Mouse (Mus musculus) heart, embryonic 14.5 days (tissue): ENCODE results near the gene Jmjd4. TPM values are rescaled to one million over a fixed set of nuclear protein-coding genes. Genes with fewer than 3 reads are reported as not detected.

Experiments
- ATAC-seq: fragments of 200-750 bp; cut with Nextera tagmentation; 2 replicates; pipeline ENCODE4 v1.8.0; 2017; ENCODE audit warnings: low read depth, moderate TSS enrichment; ENCODE audit not compliant: insufficient number of reproducible peaks, insufficient read depth, low FRiP score
- H3K27ac ChIP-seq, 2 experiments: fragments of 200-500 bp in 1 of 2; fragments of 300-500 bp in 1 of 2; sonication (generic) in 1 of 2; replicated peaks in 1 of 2; 2 replicates each; pipeline ENCODE4 v1.5.1; 2012 to 2014; ENCODE audit warnings: low read depth in 2 of 2, low read length in 2 of 2, control low read depth in 1 of 2, mild to moderate bottlenecking in 1 of 2, mixed read lengths in 1 of 2; ENCODE audit not compliant: control insufficient read depth in 1 of 2, insufficient read depth in 1 of 2
- H3K27me3 ChIP-seq: fragments of 300-500 bp; sonication (generic); 2 replicates; pipeline ENCODE4 v1.6.1; 2014; ENCODE audit warnings: mild to moderate bottlenecking, low read length, control low read depth; ENCODE audit not compliant: control insufficient read depth, insufficient read depth
- H3K36me3 ChIP-seq: fragments of 300-500 bp; sonication (generic); 2 replicates; pipeline ENCODE4 v1.6.1; 2014; ENCODE audit warnings: mild to moderate bottlenecking, control low read depth, low read length, mixed read lengths; ENCODE audit not compliant: control insufficient read depth, insufficient read depth
- H3K4me1 ChIP-seq, 2 experiments: fragments of 200-500 bp in 1 of 2; fragments of 300-500 bp in 1 of 2; sonication (generic) in 1 of 2; 2 replicates each; pipeline ENCODE4 v1.6.1; 2012 to 2014; ENCODE audit warnings: low read length in 2 of 2, control low read depth in 1 of 2, mixed read lengths in 1 of 2; ENCODE audit not compliant: control insufficient read depth in 2 of 2, insufficient read depth in 2 of 2
- H3K4me2 ChIP-seq: fragments of 300-500 bp; sonication (generic); 2 replicates; pipeline ENCODE4 v1.6.1; 2014; ENCODE audit warnings: mild to moderate bottlenecking, low read length
- H3K4me3 ChIP-seq, 2 experiments: fragments of 200-500 bp in 1 of 2; fragments of 300-500 bp in 1 of 2; sonication (generic) in 1 of 2; 2 replicates each; pipeline ENCODE4 v1.5.1; 2012 to 2014; ENCODE audit warnings: low read length in 2 of 2, mild to moderate bottlenecking in 2 of 2, control low read depth in 1 of 2, low read depth in 1 of 2, moderate library complexity in 1 of 2; ENCODE audit not compliant: control insufficient read depth in 1 of 2, insufficient read depth in 1 of 2
- H3K9ac ChIP-seq: fragments of 300-500 bp; sonication (generic); 2 replicates; pipeline ENCODE4 v1.6.1; 2014; ENCODE audit warnings: mild to moderate bottlenecking, low read length
- H3K9me3 ChIP-seq: fragments of 300-500 bp; sonication (generic); 2 replicates; pipeline ENCODE4 v1.6.1; 2016; ENCODE audit warnings: low read length, control low read depth; ENCODE audit not compliant: control insufficient read depth
- WGBS: fragments of 180-500 bp; shearing (Covaris S2); extraction: QIAGEN DNeasy Blood & Tissue Kit; methylation state at CpG from one replicate; pipeline ENCODE4 v1.1.7; 2014; 5-methylcytosine and 5-hydroxymethylcytosine counted together
- polyA plus RNA-seq: library from polyadenylated mRNA; unstranded; fragments of >200 nt; fragmentation: Nextera tagmentation; extraction: Ambion mirVana; gene quantifications from 2 replicates; pipeline ENCODE4 v1.2.1, GENCODE M21; 2014

The Jmjd4 gene
- polyA plus RNA-seq, 1 experiment from 2014 or later = 11.4 TPM

GRCm38 (mm10) chr11:59471413-59472325 is 21.8 kb downstream of the Jmjd4 start:
- H3K27me3 ChIP-seq = no peaks in the 10 kb centered on the region
- H3K9me3 ChIP-seq = no peaks in the 10 kb centered on the region
- no peaks in the 10 kb centered on the region for H3K36me3 ChIP-seq
- H3K4me2 ChIP-seq = peak overlapping the region; percentile 95
- peaks cover 6 to 10% of the 10 kb centered on the region in 2 experiments for H3K4me1 ChIP-seq
- WGBS = 6% methylated on average over 37 of the region's 37 CpGs
- H3K27ac ChIP-seq = peak overlapping the region; percentile 79 to 93
- H3K4me3 ChIP-seq = peak overlapping the region; percentile 67 to 99
- peak overlapping the region; percentile 85 for H3K9ac ChIP-seq
- ATAC-seq = peak; percentile 54; the same call in 1 of the 2 replicates

DNA sequence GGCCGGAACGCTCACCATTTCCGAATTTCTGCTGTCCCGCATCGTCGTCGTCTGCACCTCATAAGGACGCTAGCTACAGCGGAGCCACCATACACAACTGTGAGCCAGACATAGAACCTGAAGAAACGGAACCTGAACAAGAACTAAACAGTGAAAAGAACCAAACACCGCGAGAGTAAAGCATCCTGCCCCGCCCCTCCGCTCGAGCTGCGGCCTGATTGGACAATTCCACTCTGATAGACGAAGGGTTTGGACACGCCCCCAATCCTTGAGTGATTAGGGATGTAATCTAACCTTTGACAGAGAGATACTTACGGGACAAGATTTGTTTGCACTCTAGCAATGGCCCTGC is 22.5 kb downstream of the Jmjd4 start, which contains the start of gene Zfp867:
Zfp867 (minus strand) TSS at position 149 of the 352 bp plus-strand sequence.
- peak within 1 kb of the TSS; percentile 95 for H3K4me2 ChIP-seq
- under 1% methylated on average over 19 of the region's 19 CpGs for WGBS
- H3K9ac ChIP-seq = peak within 1 kb of the TSS; percentile 85
- no peaks in the 10 kb centered on the region for H3K9me3 ChIP-seq
- peak; percentile 75; the same call in 1 of the 2 replicates for ATAC-seq
- no peaks in the 10 kb centered on the region for H3K36me3 ChIP-seq
- peak within 1 kb of the TSS; percentile 79 to 93 for H3K27ac ChIP-seq
- H3K4me1 ChIP-seq = peaks cover 6 to 10% of the 10 kb centered on the region in 2 experiments
- peak within 1 kb of the TSS; percentile 67 to 99 for H3K4me3 ChIP-seq
- no peaks in the 10 kb centered on the region for H3K27me3 ChIP-seq

GRCm38 (mm10) chr11:59477240-59477639 is 27.4 kb downstream of the Jmjd4 start:
- ATAC-seq = no peak
- no peak overlapping the region for H3K9ac ChIP-seq
- no peaks in the 10 kb centered on the region for H3K9me3 ChIP-seq
- H3K4me3 ChIP-seq = no peak overlapping the region
- no peaks in the 10 kb centered on the region for H3K36me3 ChIP-seq
- H3K27me3 ChIP-seq = no peaks in the 10 kb centered on the region
- 57% methylated on average over 6 of the region's 6 CpGs for WGBS
- peaks cover 3 to 4% of the 10 kb centered on the region in 2 experiments; a peak in 3 of 4 replicates for H3K4me1 ChIP-seq
- no peak overlapping the region for H3K27ac ChIP-seq
- no peak overlapping the region for H3K4me2 ChIP-seq

DNA sequence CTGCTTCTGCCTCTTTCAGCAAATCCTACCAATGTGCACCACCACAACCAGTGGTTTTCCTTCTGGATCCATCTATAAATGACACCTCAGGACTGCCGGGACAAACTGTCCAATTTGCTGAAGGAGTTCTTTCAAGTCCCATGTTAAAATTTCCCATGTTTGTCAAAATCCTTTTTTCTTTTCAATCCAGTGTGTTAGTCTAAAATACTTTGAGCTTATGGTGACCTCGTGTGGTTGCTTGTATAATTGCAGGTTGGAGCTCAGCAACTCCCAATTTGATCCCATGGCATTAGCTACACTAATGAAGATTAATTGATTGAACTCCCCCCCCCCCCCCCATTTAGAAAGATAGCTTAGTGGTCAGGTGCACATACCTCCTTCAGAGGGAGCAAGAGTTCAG is 33.4 kb downstream of the Jmjd4 start:
- Histone ChIP-seq H3K9ac (no peak overlapping the region), H3K27ac (no peak overlapping the region), H3K4me1 (no peaks in the 10 kb centered on the region), H3K36me3 (peaks cover 31% of the 10 kb centered on the region), H3K27me3 (no peaks in the 10 kb centered on the region), H3K4me2 (no peak overlapping the region), H3K4me3 (no peak overlapping the region), H3K9me3 (no peaks in the 10 kb centered on the region)
- ATAC-seq = no peak
- WGBS = 9% methylated on average over 2 of the region's 2 CpGs

DNA sequence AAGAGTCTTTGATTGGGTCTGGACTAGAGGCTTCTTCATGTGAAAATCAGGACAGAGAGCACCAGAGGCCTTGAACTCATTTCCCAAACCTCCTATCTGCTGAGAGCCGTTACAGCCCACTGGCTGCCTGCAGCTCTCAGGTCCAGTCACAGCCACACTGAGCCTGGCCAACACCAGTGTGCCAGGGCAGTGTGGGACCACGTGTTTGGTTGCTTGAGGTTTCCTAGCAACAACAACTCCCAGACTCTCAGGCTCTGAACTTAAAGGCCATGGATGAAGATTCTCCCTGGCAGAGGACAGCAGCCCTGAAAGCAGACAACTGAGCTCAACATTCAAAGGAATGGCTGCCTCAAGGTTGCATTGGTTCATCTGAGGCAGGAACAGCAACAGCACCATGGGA is 35.8 kb downstream of the Jmjd4 start:
- Histone ChIP-seq H3K27ac (no peak overlapping the region), H3K27me3 (no peaks in the 10 kb centered on the region), H3K36me3 (peaks cover 55% of the 10 kb centered on the region), H3K4me1 (no peaks in the 10 kb centered on the region), H3K9ac (no peak overlapping the region), H3K4me3 (no peak overlapping the region), H3K9me3 (no peaks in the 10 kb centered on the region), H3K4me2 (no peak overlapping the region)
- ATAC-seq = no peak
- WGBS = 51% methylated on average over 2 of the region's 2 CpGs

GRCm38 (mm10) chr11:59486222-59486621 is 36.4 kb downstream of the Jmjd4 start:
- Histone ChIP-seq H3K27me3 (no peaks in the 10 kb centered on the region), H3K4me2 (no peak overlapping the region), H3K9ac (no peak overlapping the region), H3K9me3 (no peaks in the 10 kb centered on the region), H3K4me3 (no peak overlapping the region), H3K36me3 (peaks cover 61% of the 10 kb centered on the region), H3K4me1 (no peaks in the 10 kb centered on the region), H3K27ac (no peak overlapping the region)
- 58% methylated on average over 8 of the region's 8 CpGs for WGBS
- no peak for ATAC-seq

DNA sequence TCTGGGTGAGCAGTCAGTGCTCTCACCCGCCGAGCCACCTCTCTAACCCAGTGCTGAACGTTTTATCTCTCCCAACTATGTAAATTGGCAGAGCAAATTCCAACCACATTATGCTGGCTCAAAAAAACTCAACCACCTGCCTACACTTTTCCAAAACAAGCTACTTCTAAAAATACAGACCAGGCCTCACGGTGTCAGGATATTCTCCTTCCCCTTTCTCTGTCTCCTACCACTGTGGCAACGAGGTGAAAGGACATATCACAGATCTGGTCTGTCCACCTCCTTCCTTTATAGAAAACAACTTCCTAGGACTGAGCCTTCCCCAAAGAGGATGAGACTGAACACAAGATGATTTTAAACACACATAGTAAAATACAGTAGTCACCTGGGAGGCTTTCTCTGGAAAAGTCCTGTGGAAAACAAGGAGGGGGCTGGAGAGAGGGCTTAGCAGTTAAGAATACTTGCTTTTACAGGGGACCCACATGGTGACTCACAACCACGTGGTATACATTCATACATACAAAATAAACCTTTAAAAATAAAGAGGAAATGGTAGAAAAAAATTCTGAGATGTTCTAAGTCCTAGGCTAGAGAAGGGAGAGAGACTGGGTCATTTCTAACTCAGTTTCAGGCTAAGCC is 46.9 kb downstream of the Jmjd4 start:
- no peaks in the 10 kb centered on the region for H3K9me3 ChIP-seq
- 50% methylated on average over 6 of the region's 6 CpGs for WGBS
- H3K4me3 ChIP-seq = no peak overlapping the region
- no peak for ATAC-seq
- H3K27me3 ChIP-seq = no peaks in the 10 kb centered on the region
- no peak overlapping the region for H3K4me2 ChIP-seq
- no peaks in the 10 kb centered on the region for H3K4me1 ChIP-seq
- H3K27ac ChIP-seq = no peak overlapping the region
- H3K36me3 ChIP-seq = peaks cover 99% of the 10 kb centered on the region
- H3K9ac ChIP-seq = no peak overlapping the region
